Mouse (Mus musculus) neural tube, embryonic 11.5 days (tissue): ENCODE data around the gene Col9a2. TPM values are rescaled to one million over a fixed set of nuclear protein-coding genes. Genes with fewer than 3 reads are reported as not detected.
"Not testable (repeated sequence)": the region's sequence is repeated elsewhere in the genome, so short reads cannot be mapped to it uniquely, and the experiment has no call there.

ENCODE experiments used
- ATAC-seq: fragments of 200-750 bp; cut with Nextera tagmentation; 2 replicates; pipeline ENCODE4 v1.8.0; 2017; ENCODE audit warnings: moderate number of reproducible peaks, mild to moderate bottlenecking, moderate TSS enrichment, moderate library complexity; ENCODE audit not compliant: insufficient read depth, low FRiP score, low TSS enrichment
- DNase-seq: peaks from one replicate; pipeline ENCODE4 v3.0.0-alpha.2; 2015; ENCODE audit warnings: low spot score
- H3K27ac ChIP-seq: fragments of 300-500 bp; sonication (generic); 2 replicates; pipeline ENCODE4 v1.5.1; 2014; ENCODE audit warnings: low read depth, mild to moderate bottlenecking, low read length
- H3K27me3 ChIP-seq: fragments of 300-500 bp; sonication (generic); 2 replicates; pipeline ENCODE4 v1.6.1; 2014; ENCODE audit warnings: mild to moderate bottlenecking, low read length, mixed read lengths; ENCODE audit not compliant: control insufficient read depth, insufficient read depth
- H3K36me3 ChIP-seq: fragments of 300-500 bp; sonication (generic); 2 replicates; pipeline ENCODE4 v1.6.1; 2014; ENCODE audit warnings: mild to moderate bottlenecking, low read length, moderate library complexity, mixed read lengths; ENCODE audit not compliant: control insufficient read depth, insufficient read depth
- H3K4me1 ChIP-seq: fragments of 300-500 bp; sonication (generic); 2 replicates; pipeline ENCODE4 v1.6.1; 2014; ENCODE audit warnings: low read length, mixed read lengths; ENCODE audit not compliant: control insufficient read depth, insufficient read depth
- H3K4me2 ChIP-seq: fragments of 300-500 bp; sonication (generic); 2 replicates; pipeline ENCODE4 v1.6.1; 2014; ENCODE audit warnings: low read depth, mild to moderate bottlenecking, moderate library complexity
- H3K4me3 ChIP-seq: fragments of 300-500 bp; sonication (generic); 2 replicates; pipeline ENCODE4 v1.5.1; 2014; ENCODE audit warnings: low read depth, low read length
- H3K9ac ChIP-seq: fragments of 300-500 bp; sonication (generic); 2 replicates; pipeline ENCODE4 v1.6.1; 2014; ENCODE audit warnings: mild to moderate bottlenecking, low read length
- H3K9me3 ChIP-seq: fragments of 300-500 bp; sonication (generic); 2 replicates; pipeline ENCODE4 v1.6.1; 2016; ENCODE audit warnings: low read length; ENCODE audit not compliant: control insufficient read depth
- WGBS: fragments of 180-500 bp; shearing (Covaris S2); extraction: QIAGEN DNeasy Blood & Tissue Kit; methylation state at CpG from one replicate; pipeline ENCODE4 v1.1.7; 2014; 5-methylcytosine and 5-hydroxymethylcytosine counted together
- polyA plus RNA-seq: library from polyadenylated mRNA; unstranded; fragments of >200 nt; fragmentation: Nextera tagmentation; extraction: Ambion mirVana; gene quantifications from 2 replicates; pipeline ENCODE4 v1.2.1, GENCODE M21; 2014

Col9a2 gene
- polyA plus RNA-seq, 1 experiment from 2014 or later, result 8.5 TPM

DNA sequence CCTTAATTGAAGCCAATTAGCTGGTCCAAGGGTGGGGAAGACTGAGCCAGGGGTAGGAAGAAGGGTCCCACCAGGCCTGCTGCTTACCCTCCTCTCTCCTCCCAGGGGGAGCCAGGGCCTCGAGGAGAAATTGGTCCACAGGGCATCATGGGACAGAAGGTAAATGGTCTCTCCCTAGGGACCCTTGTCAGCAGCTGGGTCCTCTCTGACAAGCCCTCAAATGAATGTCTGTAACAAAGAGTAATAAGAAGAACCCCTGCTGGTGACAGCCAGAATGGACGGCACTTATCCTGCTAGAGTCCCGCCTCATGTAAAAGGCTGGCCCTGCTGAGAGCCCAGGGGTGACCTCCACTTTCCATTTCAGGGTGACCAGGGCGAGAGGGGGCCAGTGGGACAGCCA lies 12.7 kb downstream of the Col9a2 start:
- Histone ChIP-seq H3K4me1 (no peaks in the 10 kb centered on the region), H3K27ac (no peak overlapping the region), H3K27me3 (peaks cover 6% of the 10 kb centered on the region), H3K36me3 (no peaks in the 10 kb centered on the region; the same call in 1 of the 2 replicates), H3K4me3 (no peak overlapping the region), H3K9me3 (no peaks in the 10 kb centered on the region), H3K9ac (no peak overlapping the region), H3K4me2 (no peak overlapping the region)
- ATAC-seq (0 out of 2 replicates have a peak, but pooled peaks have one; percentile 11), DNase-seq (peak; percentile 24)
- 23% methylated on average over 4 of the region's 4 CpGs for WGBS

DNA sequence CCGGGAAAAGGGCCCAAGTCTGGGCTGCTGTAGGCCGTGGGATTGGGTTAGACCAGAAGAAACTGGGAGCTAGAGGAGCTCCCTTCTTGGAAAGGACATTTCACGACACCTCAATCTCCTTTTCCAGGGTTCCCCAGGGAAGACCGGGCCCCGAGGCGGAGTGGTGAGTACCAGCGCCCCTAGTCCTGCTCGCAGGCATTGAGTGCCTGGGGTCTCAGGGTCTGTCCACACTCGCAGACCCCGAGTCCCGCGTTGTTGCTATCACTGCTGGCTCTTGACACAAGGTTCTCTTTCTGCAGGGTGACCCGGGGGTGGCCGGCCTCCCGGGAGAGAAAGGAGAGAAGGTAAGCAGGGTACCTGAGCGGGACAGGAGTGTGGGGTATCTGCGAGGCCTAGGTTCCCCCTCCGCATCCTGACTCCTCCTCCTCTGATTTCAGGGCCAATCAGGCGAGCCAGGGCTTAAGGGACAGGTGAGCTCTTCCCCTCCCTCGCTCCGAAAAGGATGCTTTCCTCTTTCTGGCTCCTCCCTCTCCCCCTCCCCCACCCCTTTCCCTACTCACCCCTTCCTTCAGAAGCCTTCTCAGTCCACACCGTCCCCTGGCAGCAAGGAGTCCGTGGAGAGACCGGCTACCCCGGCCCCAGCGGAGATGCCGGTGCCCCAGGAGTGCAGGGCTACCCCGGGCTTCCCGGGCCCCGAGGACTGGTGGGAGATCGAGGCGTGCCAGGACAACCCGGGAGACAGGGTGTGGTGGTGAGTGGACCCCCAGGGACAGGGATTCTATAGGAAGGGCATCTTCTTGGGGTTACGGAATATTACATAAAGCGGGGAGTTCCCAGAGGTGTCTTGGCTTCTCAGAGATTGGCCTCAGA lies 13.5 kb downstream of the Col9a2 start:
- H3K9me3 ChIP-seq, result no peaks in the 10 kb centered on the region
- no peak overlapping the region for H3K4me3 ChIP-seq
- H3K9ac ChIP-seq, result peak overlapping the region; percentile 15
- DNase-seq (no peak), ATAC-seq (no peak)
- H3K27ac ChIP-seq, result no peak overlapping the region
- WGBS, result 7% methylated on average over 35 of the region's 35 CpGs
- H3K4me2 ChIP-seq, result peak overlapping the region; percentile 29
- H3K36me3 ChIP-seq, result no peaks in the 10 kb centered on the region; the same call in 1 of the 2 replicates
- H3K27me3 ChIP-seq, result peaks cover 6% of the 10 kb centered on the region
- H3K4me1 ChIP-seq, result no peaks in the 10 kb centered on the region

GRCm38 (mm10) chr4:121056342-121056741 lies 17.2 kb downstream of the Col9a2 start:
- Histone ChIP-seq H3K9me3 (no peaks in the 10 kb centered on the region), H3K4me3 (no peak overlapping the region), H3K4me2 (no peak overlapping the region), H3K9ac (no peak overlapping the region), H3K36me3 (0 out of 2 replicates have a peak, but pooled peaks cover 2% of the 10 kb centered on the region), H3K4me1 (no peaks in the 10 kb centered on the region), H3K27me3 (peaks cover 6% of the 10 kb centered on the region), H3K27ac (no peak overlapping the region)
- WGBS, result 45% methylated on average over 3 of the region's 3 CpGs
- ATAC-seq, result no peak; the same call in 1 of the 2 replicates
- DNase-seq, result no peak

GRCm38 (mm10) chr4:121057032-121057431 lies 17.8 kb downstream of the Col9a2 start:
- Histone ChIP-seq H3K9me3 (no peaks in the 10 kb centered on the region), H3K27me3 (peaks cover 6% of the 10 kb centered on the region), H3K4me3 (no peak overlapping the region), H3K4me2 (no peak overlapping the region), H3K36me3 (0 out of 2 replicates have a peak, but pooled peaks cover 2% of the 10 kb centered on the region), H3K27ac (no peak overlapping the region), H3K9ac (no peak overlapping the region), H3K4me1 (no peaks in the 10 kb centered on the region)
- 71% methylated on average over 2 of the region's 2 CpGs for WGBS
- no peak for ATAC-seq
- no peak for DNase-seq

DNA sequence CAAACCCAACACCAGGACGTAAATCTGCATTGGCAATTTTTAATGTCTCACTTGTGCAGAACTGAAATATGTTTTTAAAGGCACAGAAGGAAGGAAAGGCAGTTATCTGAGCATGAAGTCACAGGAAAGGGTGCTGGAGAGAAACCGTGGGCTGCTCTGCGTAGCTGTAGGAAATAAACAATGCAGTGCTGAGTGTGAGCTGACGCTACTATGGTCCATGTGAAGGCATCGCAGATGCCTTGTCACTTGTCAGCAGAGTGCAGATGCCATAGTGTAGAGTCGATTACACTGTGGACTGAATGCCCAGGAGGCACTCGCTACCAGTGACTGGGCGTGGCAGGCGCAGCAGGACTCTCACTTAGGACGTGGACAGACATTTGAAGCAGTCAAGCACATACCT lies 20.0 kb downstream of the Col9a2 start:
- not testable (repeated sequence) for H3K4me2 ChIP-seq, H3K4me3 ChIP-seq, H3K9me3 ChIP-seq, H3K36me3 ChIP-seq, H3K4me1 ChIP-seq, H3K27me3 ChIP-seq, DNase-seq, ATAC-seq, H3K27ac ChIP-seq, H3K9ac ChIP-seq
- WGBS, result 89% methylated on average over 9 of the region's 10 CpGs

GRCm38 (mm10) chr4:121065336-121065735 lies 26.2 kb downstream of the Col9a2 start:
- Histone ChIP-seq H3K4me2 (no peak overlapping the region), H3K9me3 (no peaks in the 10 kb centered on the region), H3K4me1 (no peaks in the 10 kb centered on the region), H3K36me3 (peaks cover 3% of the 10 kb centered on the region; the same call in 1 of the 2 replicates), H3K27me3 (no peaks in the 10 kb centered on the region), H3K4me3 (no peak overlapping the region), H3K9ac (no peak overlapping the region), H3K27ac (no peak overlapping the region)
- ATAC-seq, result no peak
- no peak for DNase-seq
- 88% methylated on average over 2 of the region's 2 CpGs for WGBS

DNA sequence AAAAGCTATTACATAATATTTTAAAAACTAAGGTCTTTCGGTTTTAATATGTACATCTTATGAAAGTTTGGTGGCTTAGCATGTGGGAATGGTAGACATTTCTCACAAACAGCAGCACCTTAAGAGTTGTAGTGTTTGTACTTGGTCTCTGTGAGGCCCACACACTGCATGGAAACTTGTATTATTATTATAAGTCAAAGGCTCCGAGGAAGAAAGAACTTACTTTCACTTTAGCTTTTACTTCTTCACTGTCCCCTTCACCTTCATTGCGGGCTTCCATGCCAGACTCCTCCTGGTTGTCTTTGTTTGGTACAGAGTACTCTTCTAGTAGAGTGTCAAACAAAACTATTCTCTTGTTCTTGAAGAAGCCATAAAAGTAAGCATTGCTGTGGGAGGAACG lies 35.1 kb downstream of the Col9a2 start:
- Histone ChIP-seq H3K9ac (no peak overlapping the region), H3K27ac (no peak overlapping the region), H3K4me3 (no peak overlapping the region), H3K27me3 (no peaks in the 10 kb centered on the region), H3K4me2 (no peak overlapping the region), H3K9me3 (no peaks in the 10 kb centered on the region), H3K36me3 (peaks cover 12% of the 10 kb centered on the region), H3K4me1 (no peaks in the 10 kb centered on the region)
- DNase-seq, result no peak
- 54% methylated on average over 4 of the region's 4 CpGs for WGBS
- no peak for ATAC-seq

DNA sequence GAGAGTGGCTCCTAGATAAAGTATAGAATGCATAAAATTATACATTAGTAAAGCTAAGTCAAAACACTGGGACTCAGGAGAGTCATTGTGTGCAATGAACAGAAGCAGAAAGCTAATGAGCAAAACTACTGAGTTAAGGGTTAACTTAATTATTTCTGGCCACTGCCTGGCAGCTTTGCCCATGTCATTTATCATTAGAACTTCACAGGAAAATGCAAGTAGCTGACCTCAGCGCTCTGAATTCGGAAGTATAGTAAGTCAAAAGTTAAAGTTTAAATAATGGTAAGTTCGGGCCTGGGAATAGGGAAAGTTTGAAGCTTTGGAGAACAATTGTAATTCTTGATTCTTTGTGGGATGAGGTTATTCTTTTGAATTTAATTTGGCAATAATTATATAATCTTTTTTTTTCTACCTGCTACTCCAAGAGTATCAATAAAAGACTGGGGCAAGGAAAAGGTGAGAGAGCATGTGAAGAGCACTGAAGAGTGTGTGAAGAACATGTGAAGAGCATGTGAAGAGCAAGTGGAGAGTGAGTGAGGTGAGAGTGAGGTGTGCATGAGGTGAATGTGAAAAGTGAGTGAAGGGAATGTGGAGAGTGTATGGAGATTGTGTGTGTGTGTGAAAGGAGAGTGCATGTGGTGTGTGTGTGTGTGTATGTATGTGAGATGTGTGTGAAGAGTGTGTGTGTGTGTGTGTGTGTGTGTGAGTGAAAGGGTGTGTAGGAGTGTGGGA lies 38.9 kb downstream of the Col9a2 start:
- no peak overlapping the region for H3K27ac ChIP-seq
- H3K4me3 ChIP-seq, result no peak overlapping the region
- no peaks in the 10 kb centered on the region for H3K27me3 ChIP-seq
- 70% methylated on average over 3 of the region's 3 CpGs for WGBS
- peaks cover 13% of the 10 kb centered on the region for H3K36me3 ChIP-seq
- H3K9ac ChIP-seq, result no peak overlapping the region
- no peak overlapping the region for H3K4me2 ChIP-seq
- no peaks in the 10 kb centered on the region for H3K4me1 ChIP-seq
- no peak for ATAC-seq
- DNase-seq, result no peak
- H3K9me3 ChIP-seq, result no peaks in the 10 kb centered on the region
